Mouse (Mus musculus) layer of hippocampus, adult 8-10 months (tissue): ENCODE measurements around the gene AC141477.1. TPM values are rescaled to one million over a fixed set of nuclear protein-coding genes. Genes with fewer than 3 reads are reported as not detected.

Source experiments
- DNase-seq, 2 experiments: peaks; one replicate each; pipeline ENCODE4 v3.0.0; 2022; ENCODE audit warnings: low spot score in 2 of 2
- total RNA-seq, 4 experiments: library from RNA; stranded (reverse); gene quantifications; 2 replicates each; pipeline ENCODE4 v1.2.4; 2022

The AC141477.1 gene
- 1 to 10 TPM in 1 of 4 experiments, not detected in 3; 6.9 TPM for total RNA-seq

- no peak for DNase-seq
Measured at GRCm38 (mm10) chr10:76440281-76440680, at the start of gene AC141477.1. AC141477.1 (minus strand) TSS chr10:76440444.

- no peak for DNase-seq
Measured at GRCm38 (mm10) chr10:76489205-76489604, 49.0 kb upstream of the AC141477.1 start.

- DNase-seq: no peak
Measured at GRCm38 (mm10) chr10:76488265-76488664, 48.0 kb upstream of the AC141477.1 start.

GRCm38 (mm10) chr10:76486302-76486701 lies 46.1 kb upstream of the AC141477.1 start:
- DNase-seq: no peak

DNA sequence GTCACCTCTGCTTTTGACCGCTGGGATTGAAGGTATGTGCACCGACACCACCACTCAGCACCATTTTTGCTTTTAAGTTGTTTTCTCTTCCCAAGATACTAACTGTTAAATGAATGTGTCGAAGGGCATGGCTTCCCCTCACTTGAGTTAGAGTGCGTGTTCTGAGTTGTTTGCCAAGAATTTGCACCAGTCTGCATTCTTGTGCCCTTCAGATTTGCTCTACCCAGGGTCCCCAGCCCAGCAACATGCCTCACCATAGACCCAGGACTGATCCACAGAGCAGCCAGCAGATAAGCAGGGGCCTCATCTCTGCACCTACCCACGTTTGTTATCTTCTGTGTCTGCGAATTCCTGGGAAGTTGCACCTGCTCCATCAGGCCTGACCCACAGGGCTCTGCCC lies 41.2 kb upstream of the AC141477.1 start:
- no peak for DNase-seq

- no peak for DNase-seq
Measured at GRCm38 (mm10) chr10:76480851-76481250, 40.6 kb upstream of the AC141477.1 start.

GRCm38 (mm10) chr10:76473759-76474158 lies 33.5 kb upstream of the AC141477.1 start:
- DNase-seq: no peak

DNA sequence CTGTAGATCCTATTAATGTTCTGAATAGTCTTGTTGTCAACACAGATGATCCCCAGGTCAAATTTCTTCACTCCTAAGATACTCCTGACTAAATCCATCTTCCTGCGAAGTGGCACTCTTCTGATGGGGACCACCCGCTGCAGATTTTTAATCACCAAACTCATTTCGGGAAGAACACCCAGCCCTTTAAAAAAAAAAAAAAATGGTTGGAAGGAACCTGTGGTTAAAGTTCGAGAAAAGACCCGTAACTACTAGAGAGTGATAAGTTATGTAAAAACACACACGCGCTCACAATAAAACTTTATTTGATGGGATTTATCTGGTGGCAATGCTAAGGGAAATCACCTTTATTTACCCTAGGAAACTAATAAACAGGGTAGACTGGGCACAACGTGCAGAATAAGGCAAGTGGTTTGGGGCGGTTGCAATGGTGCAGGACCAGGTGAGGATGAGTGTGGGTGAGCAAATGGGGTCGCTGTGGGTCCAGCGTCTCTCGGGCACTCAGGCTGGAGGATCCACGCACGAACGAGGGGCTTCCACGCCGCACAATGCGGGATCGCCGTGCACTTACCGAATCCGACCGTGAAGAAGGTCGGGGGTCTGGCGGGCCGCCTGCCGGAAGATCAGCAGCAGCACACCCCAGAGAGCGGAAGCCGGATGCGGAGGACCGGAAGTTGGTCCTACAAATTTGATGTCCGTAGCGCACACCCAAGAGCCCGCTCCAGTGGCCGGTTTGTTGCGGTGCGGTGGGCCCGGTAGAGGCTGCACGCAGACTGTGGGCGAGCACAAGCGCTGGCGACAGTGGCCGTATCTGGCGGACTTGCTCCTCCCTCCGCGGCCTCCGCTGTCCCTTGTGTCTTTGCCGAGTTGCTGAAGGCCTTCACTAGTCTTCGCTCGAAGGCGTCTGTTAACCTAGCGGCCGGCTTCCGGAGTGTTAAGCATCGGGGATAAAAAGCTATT lies 28.2 kb upstream of the AC141477.1 start, which contains the start of the genes Mcm3ap and Ybey:
Gene Mcm3ap, plus strand, starts transcription at position 725 of the 960 bp plus-strand sequence.
Gene Ybey, minus strand, starts transcription at position 912 of the 960 bp plus-strand sequence.
- DNase-seq: peak; percentile 69 to 88

- no peak for DNase-seq
Measured at GRCm38 (mm10) chr10:76462721-76463120, 22.5 kb upstream of the AC141477.1 start.

DNA sequence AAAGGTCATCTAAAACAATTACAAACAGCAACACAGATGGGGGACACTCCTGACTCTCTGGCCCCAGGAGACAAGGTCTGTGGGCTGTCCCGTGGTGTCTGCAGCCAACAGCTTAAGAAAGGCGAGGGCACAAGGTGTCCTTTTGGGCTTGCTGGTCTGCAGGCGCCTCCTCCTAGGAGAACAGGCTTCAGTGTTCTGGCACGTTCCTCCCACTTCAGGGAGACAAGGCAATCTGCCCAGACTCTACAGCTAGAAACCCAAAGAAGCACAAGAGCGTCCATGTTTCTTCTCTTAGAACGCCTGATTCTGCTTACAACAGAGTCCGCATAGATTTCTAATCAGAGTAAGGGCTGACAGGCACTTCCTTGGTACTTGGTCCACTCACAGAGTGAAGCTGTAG lies 22.1 kb upstream of the AC141477.1 start:
- no peak for DNase-seq

GRCm38 (mm10) chr10:76461255-76461654 lies 21.0 kb upstream of the AC141477.1 start:
- no peak for DNase-seq

DNA sequence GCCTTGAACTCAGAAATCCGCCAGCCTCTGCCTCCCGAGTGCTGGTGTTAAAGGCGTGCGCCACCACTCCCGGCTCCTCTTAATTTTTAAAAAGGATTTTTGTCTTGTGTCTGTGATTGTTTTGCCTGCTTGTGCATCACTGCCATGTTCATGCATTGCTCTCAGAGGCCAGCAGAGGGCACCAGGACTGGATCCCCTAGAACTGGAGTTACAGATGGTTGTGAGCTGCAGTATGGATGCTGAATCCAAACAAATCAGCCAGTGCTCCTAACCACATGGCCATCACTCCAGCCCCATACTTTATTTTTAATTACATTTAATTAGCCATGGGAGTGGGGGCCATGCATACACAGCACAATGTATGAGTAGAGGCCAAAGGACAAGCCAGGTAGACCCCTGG lies 15.0 kb upstream of the AC141477.1 start:
- peak; percentile 26 to 43 for DNase-seq

- DNase-seq: no peak
Measured at GRCm38 (mm10) chr10:76448851-76449250, 8.6 kb upstream of the AC141477.1 start, which contains the start of gene 2610028H24Rik. 2610028H24Rik (plus strand) TSS chr10:76449081.

- no peak for DNase-seq
Measured at GRCm38 (mm10) chr10:76447406-76448229, 7.4 kb upstream of the AC141477.1 start.

- no peak for DNase-seq
Measured at GRCm38 (mm10) chr10:76445996-76446681, 5.9 kb upstream of the AC141477.1 start.

- peak; percentile 96 to 97 for DNase-seq
Measured at GRCm38 (mm10) chr10:76442178-76443088, 2.2 kb upstream of the AC141477.1 start, which contains the start of gene Pcnt. Pcnt (minus strand) TSS chr10:76442786.

GRCm38 (mm10) chr10:76439107-76439890 lies 945 bp downstream of the AC141477.1 start:
- DNase-seq: no peak

DNA sequence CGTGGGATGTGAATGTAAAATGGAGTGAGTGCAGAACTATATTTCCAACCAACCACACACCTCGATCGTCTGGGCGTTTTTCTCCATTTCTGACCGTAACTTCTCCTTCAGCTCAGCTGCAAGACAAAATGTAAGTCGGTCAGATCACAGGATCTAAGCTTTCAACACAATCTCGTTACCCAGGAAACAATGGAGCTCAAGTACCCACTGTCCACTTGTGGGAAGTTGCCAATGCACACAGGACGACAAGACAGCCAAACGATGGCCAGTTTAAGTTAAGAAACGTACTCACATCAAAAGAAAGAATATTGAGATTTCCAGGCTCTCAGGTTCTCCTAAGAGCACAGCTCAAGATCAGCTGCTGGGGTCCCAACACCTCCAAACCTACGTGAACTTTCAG lies 6.3 kb downstream of the AC141477.1 start:
- no peak for DNase-seq

DNA sequence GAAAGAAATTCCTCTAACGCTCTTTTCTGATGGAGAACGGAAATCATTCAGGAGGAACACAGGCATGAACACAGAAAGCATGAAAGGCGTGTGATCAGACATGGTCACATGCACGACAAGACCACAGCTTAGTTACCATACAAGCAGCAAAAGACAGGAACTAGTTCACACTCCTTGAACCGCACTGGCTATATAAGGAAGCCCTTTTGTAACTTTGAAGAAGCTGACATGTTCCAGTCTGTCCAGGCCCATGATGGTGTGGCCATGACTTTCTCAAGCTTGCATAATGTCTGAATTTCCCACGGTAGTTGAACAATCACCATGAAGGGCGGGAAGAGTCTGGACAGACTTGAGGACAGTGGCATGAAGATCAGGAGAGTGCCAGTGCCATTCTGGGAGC lies 14.6 kb downstream of the AC141477.1 start:
- no peak for DNase-seq
